Mouse (Mus musculus) retina, postnatal 7 days (tissue): ENCODE measurements around the gene Rnase10.
A peak's percentile ranks its signal among the peaks of the same experiment; 100 is the strongest.
"Not testable (repeated sequence)": the region's sequence is repeated elsewhere in the genome, so short reads cannot be mapped to it uniquely, and the experiment has no call there.

Experiments
- DNase-seq: peaks from one replicate; pipeline ENCODE4 v3.0.0-alpha.2; 2012; ENCODE audit warnings: low read depth, low spot score

Gene Rnase10

DNA sequence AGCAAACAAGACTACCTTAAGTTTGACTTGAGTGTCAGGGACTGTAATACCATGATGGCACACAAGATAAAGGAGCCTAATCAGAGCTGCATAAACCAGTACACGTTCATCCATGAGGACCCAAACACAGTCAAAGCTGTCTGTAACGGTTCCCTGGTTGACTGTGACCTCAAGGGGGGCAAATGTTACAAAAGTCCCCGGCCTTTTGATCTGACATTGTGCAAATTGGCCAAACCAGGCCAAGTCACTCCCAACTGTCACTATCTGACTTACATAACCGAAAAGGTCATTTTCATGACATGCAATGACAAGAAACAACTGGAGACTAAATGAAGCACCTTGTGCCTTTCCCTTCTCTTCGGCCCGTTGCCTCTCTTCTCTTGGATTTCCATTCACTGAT is 2.0 kb downstream of the Rnase10 start:
- no peak for DNase-seq

GRCm38 (mm10) chr14:51014724-51015123 is 7.2 kb downstream of the Rnase10 start:
- not testable (repeated sequence) for DNase-seq

DNA sequence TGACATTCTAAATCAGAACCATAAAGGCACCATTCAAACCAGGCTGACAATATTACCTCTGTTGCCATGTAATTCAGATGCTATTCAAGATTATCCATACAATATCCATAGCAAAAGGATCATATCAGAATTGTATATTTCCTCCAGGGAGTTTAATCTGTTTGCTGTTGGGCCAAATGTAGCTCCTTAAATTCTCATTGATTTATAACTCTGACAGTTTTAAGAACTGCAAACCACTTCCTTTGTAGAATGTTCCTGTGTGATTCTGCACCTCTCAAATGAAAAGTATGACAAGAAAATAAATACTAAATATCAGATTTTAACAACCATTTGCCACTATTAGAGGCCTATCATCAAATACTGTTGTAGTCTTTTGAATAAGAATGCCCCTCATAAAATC is 8.2 kb downstream of the Rnase10 start:
- DNase-seq, result no peak

- DNase-seq, result no peak
These were observed 9.7 kb downstream of the Rnase10 start for GRCm38 (mm10) chr14:51017256-51017655.

DNA sequence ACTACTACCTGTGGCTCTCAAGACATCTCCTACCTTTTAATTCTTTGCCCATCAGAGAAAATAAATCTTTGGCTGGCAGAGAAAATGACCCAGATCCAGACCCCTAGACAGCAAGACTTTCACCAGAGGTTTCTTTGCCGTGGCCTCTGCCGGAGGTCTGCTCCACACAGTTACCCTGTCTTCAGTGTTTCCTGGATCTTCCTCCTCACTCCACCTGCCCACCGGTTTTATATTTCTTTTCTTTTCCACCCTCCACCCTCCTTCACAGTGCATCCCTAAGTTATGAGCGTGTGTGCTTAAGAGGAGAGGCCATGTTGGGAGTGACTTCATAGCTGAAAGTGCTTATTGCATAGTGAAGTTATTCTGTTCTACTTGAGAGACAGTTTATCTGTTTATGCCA is 15.9 kb downstream of the Rnase10 start:
- DNase-seq, result no peak

DNA sequence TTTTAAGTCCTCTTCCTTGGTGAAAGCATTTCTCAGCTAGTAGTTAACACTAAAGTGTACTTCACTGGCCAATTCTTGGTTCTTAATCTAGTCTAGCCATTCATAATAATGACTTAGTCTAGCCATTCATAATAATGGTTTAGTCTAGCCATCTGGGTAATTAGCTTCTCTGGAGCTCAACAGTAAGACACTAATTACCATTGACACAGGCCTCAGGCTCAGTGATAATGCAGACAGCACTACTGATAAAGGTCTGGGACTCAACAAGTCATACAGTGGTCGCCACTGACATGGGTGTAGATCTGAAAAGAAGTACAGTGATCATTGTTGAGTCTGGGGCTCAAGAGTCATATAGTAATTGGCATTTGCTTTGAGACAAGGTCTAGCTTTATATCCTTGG is 17.3 kb downstream of the Rnase10 start:
- peak; percentile 51 for DNase-seq

- DNase-seq, result peak; percentile 52
These were observed 19.0 kb downstream of the Rnase10 start for GRCm38 (mm10) chr14:51026391-51027133.

DNA sequence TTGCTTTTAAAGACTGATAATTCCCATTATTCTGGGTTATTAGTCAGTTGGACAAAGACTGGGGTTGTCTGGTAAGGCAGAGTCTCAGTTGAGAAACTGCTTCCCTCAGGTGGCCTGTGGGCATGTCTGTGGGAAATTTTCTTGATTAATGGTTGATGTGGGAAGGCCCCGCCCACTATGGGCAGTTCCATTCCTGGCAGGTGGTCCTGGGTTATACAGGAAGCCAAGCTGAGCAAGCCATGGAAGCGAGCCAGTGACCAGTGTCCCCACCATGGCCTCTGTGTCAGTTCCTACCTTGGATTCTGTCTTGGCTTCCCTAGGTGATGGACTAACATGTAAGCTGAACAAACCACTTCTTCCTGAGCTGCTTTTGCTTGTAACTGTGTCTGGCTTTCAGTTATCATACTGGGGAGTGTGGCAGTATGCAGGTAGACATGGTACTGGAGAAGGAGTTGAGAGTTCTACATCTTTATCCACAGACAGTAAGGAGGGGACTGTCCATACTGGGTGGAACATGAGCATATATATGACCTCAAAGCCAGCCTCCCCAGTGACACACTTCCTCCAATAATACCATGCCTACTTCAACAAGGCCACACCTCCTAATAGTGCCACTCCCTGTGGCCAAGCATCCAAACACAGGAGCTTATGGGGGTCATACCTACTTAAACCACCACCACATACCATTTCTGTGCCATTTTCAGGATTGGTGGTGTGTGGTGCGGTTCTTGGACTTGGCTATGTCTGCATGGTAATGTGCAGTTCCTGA is 20.0 kb downstream of the Rnase10 start:
- no peak for DNase-seq

DNA sequence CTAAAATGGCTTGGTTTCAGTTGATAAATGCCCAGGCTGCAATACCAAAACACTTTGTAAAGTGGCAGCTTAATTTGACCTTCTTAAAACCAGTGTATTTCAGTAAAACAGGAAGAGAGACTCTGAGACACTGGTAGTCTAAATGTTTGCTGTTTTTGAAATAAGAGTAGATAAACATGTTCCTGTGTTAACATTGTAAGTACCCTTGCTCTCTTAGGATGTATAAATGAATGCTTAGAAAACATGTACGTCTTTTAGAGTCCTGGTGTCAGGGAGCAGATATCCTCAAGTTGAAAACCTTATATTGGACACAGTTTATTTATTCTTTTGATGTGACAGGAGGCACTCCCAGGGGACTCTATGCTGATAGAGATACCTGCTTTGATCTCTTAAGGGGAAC is 27.7 kb downstream of the Rnase10 start:
- DNase-seq, result no peak

DNA sequence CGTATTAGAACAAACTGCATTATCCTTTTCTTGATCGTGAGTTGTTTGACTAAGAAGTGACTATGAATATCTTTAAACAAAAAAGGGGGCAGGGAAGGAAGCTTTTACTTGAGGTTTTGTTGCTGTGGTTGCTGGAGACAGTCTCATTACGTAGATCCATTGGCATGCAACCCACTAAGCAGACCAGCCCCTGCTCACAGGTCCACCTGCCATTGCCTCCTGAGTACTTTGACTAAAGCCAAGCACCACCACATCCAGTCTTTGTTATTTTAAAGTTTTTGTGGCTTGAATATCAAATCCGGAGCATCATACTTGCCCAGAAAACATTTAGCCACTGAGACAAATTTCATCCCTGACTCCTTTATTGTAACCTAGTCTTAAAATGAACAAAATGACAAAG is 28.7 kb downstream of the Rnase10 start:
- DNase-seq, result no peak

DNA sequence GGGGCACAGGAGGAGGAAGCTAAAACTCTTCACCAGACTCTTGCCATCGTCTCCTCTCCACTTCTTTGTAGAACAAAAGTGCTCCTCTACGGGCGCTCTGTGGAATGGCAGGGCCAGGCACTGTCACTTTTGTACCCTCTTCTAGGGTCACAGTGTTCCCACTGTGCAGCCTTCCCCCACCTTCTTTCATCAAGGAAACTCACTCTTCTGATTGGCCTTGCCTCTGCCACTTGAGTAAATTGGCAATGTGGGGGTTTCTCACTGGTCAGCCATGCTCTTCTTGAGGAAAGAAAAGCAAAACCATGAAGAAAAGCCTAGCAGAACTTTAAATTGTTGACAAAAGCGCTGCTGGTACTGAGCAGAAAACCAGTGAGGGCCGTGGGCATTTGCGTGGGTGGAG is 34.2 kb downstream of the Rnase10 start, which contains the start of gene Rnase9:
TSS of gene Rnase9 (minus strand) at position 101 of the 400 bp plus-strand sequence.
- no peak for DNase-seq

DNA sequence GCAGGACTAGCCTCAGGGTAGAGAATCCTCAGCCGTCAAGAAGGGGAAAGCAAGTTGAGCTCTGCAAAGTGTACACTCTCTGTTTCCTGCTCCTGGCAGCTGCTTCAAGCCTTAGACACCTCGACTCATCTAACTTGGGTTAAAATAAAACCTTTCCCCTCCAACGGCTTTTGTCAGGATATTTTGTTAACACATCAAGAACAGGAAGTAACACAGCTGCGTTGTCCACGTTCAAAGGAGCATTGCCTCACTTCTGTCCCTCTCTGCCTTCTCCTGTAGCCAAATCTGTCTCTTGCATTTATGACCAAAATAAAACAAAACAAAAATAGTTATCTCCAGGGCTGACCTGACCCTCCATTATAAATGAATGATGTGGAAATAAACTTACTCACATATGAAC is 40.3 kb downstream of the Rnase10 start:
- no peak for DNase-seq

DNA sequence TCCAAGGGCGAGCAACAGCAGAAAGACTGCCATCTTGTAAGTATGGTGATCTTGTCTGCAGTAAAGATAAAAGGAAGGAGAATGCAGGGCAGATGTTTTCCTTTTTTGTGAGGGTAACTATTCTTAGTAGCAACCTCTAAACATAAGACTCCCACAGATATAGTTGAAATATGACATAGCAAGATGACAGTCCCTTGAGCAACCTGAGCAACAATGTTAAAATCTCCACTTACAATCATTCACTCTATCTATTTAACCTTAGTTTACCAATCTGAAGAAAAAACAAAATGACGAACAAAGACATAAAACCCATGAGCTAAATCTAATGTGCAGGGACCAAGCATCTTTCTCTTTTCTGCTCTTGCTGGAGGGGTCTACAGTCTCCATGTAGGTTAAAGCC is 42.5 kb downstream of the Rnase10 start, which contains the start of gene Rnase11:
TSS of gene Rnase11 (minus strand) at position 101 of the 400 bp plus-strand sequence.
- no peak for DNase-seq

- no peak for DNase-seq
These were observed 44.4 kb downstream of the Rnase10 start for GRCm38 (mm10) chr14:51051941-51052340.

DNA sequence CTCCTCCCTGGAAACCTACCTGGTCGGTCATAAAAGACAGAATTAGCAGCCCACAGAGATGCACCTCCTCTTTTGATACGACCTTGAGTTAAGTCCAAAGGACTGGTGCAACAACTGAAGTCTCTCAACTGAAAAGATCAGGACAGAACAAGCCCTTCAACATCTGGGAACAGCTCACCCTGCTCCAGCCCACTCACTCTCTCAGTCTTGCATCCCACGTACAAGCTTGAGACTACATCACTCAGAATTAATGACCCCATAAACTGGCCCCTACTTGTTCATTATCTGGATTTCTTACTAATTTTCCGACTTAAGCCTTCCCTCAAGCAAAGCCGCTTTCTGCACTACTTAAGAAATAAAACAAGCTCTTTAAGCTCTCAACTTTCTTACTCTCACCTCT is 45.6 kb downstream of the Rnase10 start:
- no peak for DNase-seq

DNA sequence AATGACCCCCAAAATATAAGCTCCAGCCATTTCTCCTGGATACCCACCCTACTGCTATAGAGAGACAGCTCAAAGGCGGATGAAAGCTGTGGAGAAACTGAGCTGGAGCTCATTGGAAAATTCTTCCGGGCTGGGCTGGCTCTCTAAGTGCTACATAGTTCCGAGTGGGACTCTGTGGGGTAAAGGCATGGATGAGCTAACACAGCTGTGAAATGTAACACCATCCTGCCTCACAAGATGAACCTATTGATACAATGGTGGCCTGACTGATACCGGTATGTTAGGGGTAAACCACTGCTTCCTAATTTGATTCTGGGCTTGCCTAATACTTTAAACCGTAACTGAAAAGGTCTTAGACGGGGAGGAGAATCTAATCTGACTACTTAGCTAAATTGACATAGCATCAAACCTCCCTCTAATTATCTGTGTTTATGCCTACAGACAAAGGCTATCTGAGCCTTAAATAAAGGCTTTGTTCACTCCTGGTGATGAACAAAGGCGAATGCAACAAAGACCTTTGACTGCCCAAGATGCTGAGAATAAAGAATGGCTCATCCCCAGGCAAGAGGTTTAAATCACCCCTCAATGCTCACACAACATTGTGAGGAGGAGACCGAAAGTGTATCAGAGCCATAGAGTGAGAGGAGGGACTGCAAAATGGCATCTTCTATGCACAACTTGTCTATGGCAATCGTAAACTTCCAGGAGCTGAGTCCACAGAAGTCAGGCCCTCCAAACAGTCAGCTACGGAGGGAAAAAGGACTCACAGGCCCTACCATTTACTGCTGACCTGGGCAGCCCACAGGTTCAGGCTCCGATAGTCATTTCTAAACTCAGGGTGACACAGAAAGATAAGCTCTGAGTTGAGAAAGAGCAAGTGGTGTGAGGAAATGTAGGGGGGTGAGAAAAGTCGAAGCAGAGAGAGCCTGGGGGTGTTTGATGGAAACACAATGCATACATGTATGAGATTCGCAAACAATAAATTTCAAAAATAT is 47.0 kb downstream of the Rnase10 start:
- DNase-seq, result no peak

DNA sequence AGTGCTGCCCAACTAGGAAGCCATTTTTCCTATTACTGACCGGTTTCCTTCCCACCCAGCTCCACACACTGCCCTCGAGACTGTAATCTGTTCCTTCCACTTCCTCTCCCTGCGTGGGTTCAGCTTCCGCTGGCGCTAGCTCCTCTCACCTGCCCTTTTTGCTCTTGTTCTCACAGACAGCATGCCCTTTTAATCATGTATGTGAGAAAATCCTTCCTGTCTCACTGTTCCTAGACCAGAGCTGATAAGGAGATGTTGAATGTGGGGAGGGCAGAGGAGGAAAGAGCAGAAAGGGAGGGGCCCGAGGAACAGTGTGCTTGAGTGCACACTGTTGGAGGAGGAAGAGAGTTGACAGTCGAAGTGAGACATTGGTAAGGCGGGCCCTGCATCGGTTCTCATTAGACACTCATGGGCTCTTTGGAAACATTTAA is 49.9 kb downstream of the Rnase10 start, which contains the start of gene Rnase12:
TSS of gene Rnase12 (minus strand) at position 261 of the 431 bp plus-strand sequence.
- no peak for DNase-seq
